Mouse (Mus musculus) cerebellum, postnatal 14 days (tissue): Measurements from ENCODE around the gene Slc6a19.
"Not testable (repeated sequence)": the region's sequence is repeated elsewhere in the genome, so short reads cannot be mapped to it uniquely, and the experiment has no call there.

Source experiments
- DNase-seq, 2 experiments: peaks; one replicate each; pipeline ENCODE4 v3.0.0; 2021; ENCODE audit warnings: mixed read lengths in 2 of 2

Gene Slc6a19

GRCm38 (mm10) chr13:73712228-73712627, 7.6 kb upstream of the Slc6a19 start:
- no peak for DNase-seq

- no peak for DNase-seq
Observed at GRCm38 (mm10) chr13:73711803-73712202, 7.1 kb upstream of the Slc6a19 start.

GRCm38 (mm10) chr13:73711221-73711620, 6.6 kb upstream of the Slc6a19 start:
- no peak for DNase-seq

- no peak for DNase-seq
Observed at GRCm38 (mm10) chr13:73709491-73709890, 4.8 kb upstream of the Slc6a19 start.

GRCm38 (mm10) chr13:73703486-73703885, 1.2 kb downstream of the Slc6a19 start:
- DNase-seq: not testable (repeated sequence)

GRCm38 (mm10) chr13:73702776-73703175, 1.9 kb downstream of the Slc6a19 start:
- no peak for DNase-seq

GRCm38 (mm10) chr13:73701161-73701883, 3.3 kb downstream of the Slc6a19 start:
- DNase-seq: peak; percentile 50 to 56

GRCm38 (mm10) chr13:73700554-73700953, 4.1 kb downstream of the Slc6a19 start:
- DNase-seq: no peak

GRCm38 (mm10) chr13:73699714-73700113, 5.0 kb downstream of the Slc6a19 start:
- no peak for DNase-seq

GRCm38 (mm10) chr13:73696529-73696928, 8.1 kb downstream of the Slc6a19 start:
- DNase-seq: no peak

GRCm38 (mm10) chr13:73694972-73695371, 9.7 kb downstream of the Slc6a19 start:
- no peak for DNase-seq

GRCm38 (mm10) chr13:73693333-73693732, 11.3 kb downstream of the Slc6a19 start:
- no peak for DNase-seq

- DNase-seq: peak; percentile 72 to 80
Observed at GRCm38 (mm10) chr13:73692249-73692868, 12.3 kb downstream of the Slc6a19 start.

- DNase-seq: no peak
Observed at GRCm38 (mm10) chr13:73688934-73689333, 15.7 kb downstream of the Slc6a19 start.

GRCm38 (mm10) chr13:73687601-73688000, 17.1 kb downstream of the Slc6a19 start:
- no peak for DNase-seq

GRCm38 (mm10) chr13:73685502-73685901, 19.2 kb downstream of the Slc6a19 start:
- no peak for DNase-seq

- no peak for DNase-seq
Observed at GRCm38 (mm10) chr13:73684412-73684811, 20.3 kb downstream of the Slc6a19 start.

GRCm38 (mm10) chr13:73683682-73684081, 21.0 kb downstream of the Slc6a19 start:
- DNase-seq: peak; percentile 24 to 34

- no peak for DNase-seq
Observed at GRCm38 (mm10) chr13:73682226-73682625, 22.4 kb downstream of the Slc6a19 start.

- DNase-seq: no peak
Observed at GRCm38 (mm10) chr13:73680394-73680793, 24.3 kb downstream of the Slc6a19 start.

- DNase-seq: no peak
Observed at GRCm38 (mm10) chr13:73679311-73679710, 25.4 kb downstream of the Slc6a19 start.

- DNase-seq: no peak
Observed at GRCm38 (mm10) chr13:73677853-73678252, 26.8 kb downstream of the Slc6a19 start, which contains the start of gene Slc6a18. TSS of gene Slc6a18 (minus strand) at chr13:73678023.

GRCm38 (mm10) chr13:73675161-73675560, 29.5 kb downstream of the Slc6a19 start:
- no peak for DNase-seq

GRCm38 (mm10) chr13:73660163-73660695, 44.4 kb downstream of the Slc6a19 start:
- no peak for DNase-seq
